Mouse (Mus musculus): ENCODE measurements around the gene Zdhhc23.

GRCm38 (mm10) chr16:43973606-43974220, 5.9 kb downstream of the Zdhhc23 start:
- no peak for TF ChIP-seq POLR2A (IDR thresholded peaks at IDR 0.05; ENCODE audit: control insufficient read depth, low read depth, low read length)
- TF ChIP-seq CTCF (IDR thresholded peaks at IDR 0.05; ENCODE audit: control insufficient read depth, insufficient read depth, insufficient replicate concordance, low read depth, low read length), result no peak
